Mouse (Mus musculus): ENCODE measurements around the gene Cyb561d2. TPM values are rescaled to one million over a fixed set of nuclear protein-coding genes. Genes with fewer than 3 reads are reported as not detected.
"Not testable (repeated sequence)": the region's sequence is repeated elsewhere in the genome, so short reads cannot be mapped to it uniquely, and the experiment has no call there.

Gene Cyb561d2
- polyA plus RNA-seq, 1 experiment from 2014 or later, result 39.2 TPM

DNA sequence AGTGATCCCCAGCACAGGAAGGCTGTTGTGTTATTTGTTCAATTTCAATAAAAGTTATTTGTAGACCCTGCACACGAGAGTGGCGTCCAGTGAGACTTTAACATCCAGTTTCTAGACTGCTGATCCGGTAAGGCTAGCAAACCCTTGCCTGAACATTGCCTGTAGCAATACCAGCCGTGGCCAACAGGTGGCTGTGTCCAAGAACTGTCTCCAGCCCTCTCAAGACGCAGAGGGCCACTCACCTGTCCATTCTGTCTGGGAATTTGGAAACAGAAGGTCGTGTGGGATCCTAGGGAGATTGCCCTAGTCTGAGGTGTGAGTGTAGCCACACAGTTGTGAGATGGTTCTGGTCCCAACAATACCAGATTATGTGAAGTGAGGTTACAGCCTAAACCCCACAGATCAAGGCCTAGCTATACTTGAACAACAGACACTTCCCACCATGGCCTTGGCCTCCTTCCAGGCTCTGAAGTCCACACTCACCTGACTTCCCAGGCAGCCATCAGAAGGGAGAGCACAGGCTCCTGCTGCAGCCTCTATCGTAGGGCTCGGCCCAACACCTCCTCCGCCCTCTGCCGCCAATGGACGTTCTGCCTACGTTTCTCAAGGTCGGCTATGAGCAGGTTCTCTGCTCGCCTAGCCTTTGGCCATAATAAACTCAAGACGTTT is 24.2 kb upstream of the Cyb561d2 start:
- Histone ChIP-seq H3K9ac (ENCODE audit: low read depth, low read length) (0 out of 2 replicates have a peak overlapping the region, but pooled peaks have one; percentile 34), H3K4me2 (ENCODE audit: low read depth, low read length) (peak overlapping the region; percentile 32), H3K36me3 (ENCODE audit: control insufficient read depth, insufficient read depth, low read length) (peaks cover 11% of the 10 kb centered on the region; the same call in 1 of the 2 replicates), H3K27me3 (replicated peaks; ENCODE audit: control insufficient read depth, insufficient read depth, low read length) (no peaks in the 10 kb centered on the region), H3K27ac (ENCODE audit: low read length) (peak overlapping the region; percentile 72), H3K4me1 (ENCODE audit: control insufficient read depth, insufficient read depth, low read length) (peaks cover 44% of the 10 kb centered on the region), H3K4me3 (ENCODE audit: low read length) (peak overlapping the region; percentile 13; the same call in 1 of the 2 replicates), H3K9me3 (ENCODE audit: control insufficient read depth, low read length) (no peaks in the 10 kb centered on the region)
- ATAC-seq, result no peak
- 50% methylated on average over 15 of the region's 15 CpGs for whole genome bisulfite sequencing

GRCm38 (mm10) chr9:107565556-107565955 is 23.6 kb upstream of the Cyb561d2 start:
- ATAC-seq; H3K9me3 ChIP-seq (ENCODE audit: control insufficient read depth, low read length); H3K4me2 ChIP-seq (ENCODE audit: low read depth, low read length); H3K27me3 ChIP-seq (replicated peaks; ENCODE audit: control insufficient read depth, insufficient read depth, low read length); H3K4me3 ChIP-seq (ENCODE audit: low read length): not testable (repeated sequence)
- Histone ChIP-seq H3K4me1 (ENCODE audit: control insufficient read depth, insufficient read depth, low read length) (peaks cover 38% of the 10 kb centered on the region), H3K36me3 (ENCODE audit: control insufficient read depth, insufficient read depth, low read length) (peaks cover 12% of the 10 kb centered on the region; the same call in 1 of the 2 replicates), H3K27ac (ENCODE audit: low read length) (peak overlapping the region; percentile 13; the same call in 1 of the 2 replicates), H3K9ac (ENCODE audit: low read depth, low read length) (peak overlapping the region; percentile 27; the same call in 1 of the 2 replicates)
- WGBS, result 54% methylated on average over 5 of the region's 5 CpGs

- Histone ChIP-seq H3K9me3 (ENCODE audit: control insufficient read depth, low read length) (no peaks in the 10 kb centered on the region), H3K27me3 (replicated peaks; ENCODE audit: control insufficient read depth, insufficient read depth, low read length) (no peaks in the 10 kb centered on the region), H3K9ac (ENCODE audit: low read depth, low read length) (peak within 1 kb of the TSS; percentile 87), H3K4me1 (ENCODE audit: control insufficient read depth, insufficient read depth, low read length) (peaks cover 30% of the 10 kb centered on the region), H3K36me3 (ENCODE audit: control insufficient read depth, insufficient read depth, low read length) (peaks cover 18% of the 10 kb centered on the region), H3K4me2 (ENCODE audit: low read depth, low read length) (peak within 1 kb of the TSS; percentile 74), H3K27ac (ENCODE audit: low read length) (peak within 1 kb of the TSS; percentile 59), H3K4me3 (ENCODE audit: low read length) (peak within 1 kb of the TSS; percentile 93)
- ATAC-seq, result peak; percentile 95
- WGBS, result 0% methylated on average over 46 of the region's 46 CpGs
Observed at GRCm38 (mm10) chr9:107563029-107563581, 21.1 kb upstream of the Cyb561d2 start, which contains the start of gene Tusc2. Gene Tusc2, plus strand, starts transcription at chr9:107563255.

DNA sequence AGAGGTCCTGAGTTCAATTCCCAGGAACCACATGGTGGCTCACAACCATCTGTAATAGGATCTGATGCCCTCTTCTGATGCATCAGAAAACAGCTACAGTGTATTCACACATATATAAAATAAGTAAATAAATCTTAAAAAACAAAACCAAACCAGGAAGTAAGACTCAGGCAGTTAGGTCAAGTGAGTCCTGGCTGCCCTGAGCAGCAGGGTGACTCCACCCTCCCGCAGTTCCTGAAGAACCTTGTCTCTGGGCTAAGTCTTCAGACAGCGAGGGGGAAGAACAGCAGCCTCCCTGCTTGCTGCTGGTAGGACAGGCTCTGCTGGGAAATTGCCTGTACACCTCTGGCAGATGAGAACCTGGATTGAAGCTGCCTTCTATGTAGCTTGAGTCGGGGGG is 14.4 kb upstream of the Cyb561d2 start:
- Histone ChIP-seq H3K9ac (ENCODE audit: low read depth, low read length) (peak overlapping the region; percentile 94), H3K36me3 (ENCODE audit: control insufficient read depth, insufficient read depth, low read length) (peaks cover 18% of the 10 kb centered on the region), H3K4me1 (ENCODE audit: control insufficient read depth, insufficient read depth, low read length) (peaks cover 36% of the 10 kb centered on the region), H3K4me3 (ENCODE audit: low read length) (peak overlapping the region; percentile 84), H3K27ac (ENCODE audit: low read length) (peak overlapping the region; percentile 98), H3K27me3 (replicated peaks; ENCODE audit: control insufficient read depth, insufficient read depth, low read length) (no peaks in the 10 kb centered on the region), H3K9me3 (ENCODE audit: control insufficient read depth, low read length) (no peaks in the 10 kb centered on the region), H3K4me2 (ENCODE audit: low read depth, low read length) (peak overlapping the region; percentile 96)
- no peak for ATAC-seq
- WGBS, result 65% methylated on average over 3 of the region's 3 CpGs

DNA sequence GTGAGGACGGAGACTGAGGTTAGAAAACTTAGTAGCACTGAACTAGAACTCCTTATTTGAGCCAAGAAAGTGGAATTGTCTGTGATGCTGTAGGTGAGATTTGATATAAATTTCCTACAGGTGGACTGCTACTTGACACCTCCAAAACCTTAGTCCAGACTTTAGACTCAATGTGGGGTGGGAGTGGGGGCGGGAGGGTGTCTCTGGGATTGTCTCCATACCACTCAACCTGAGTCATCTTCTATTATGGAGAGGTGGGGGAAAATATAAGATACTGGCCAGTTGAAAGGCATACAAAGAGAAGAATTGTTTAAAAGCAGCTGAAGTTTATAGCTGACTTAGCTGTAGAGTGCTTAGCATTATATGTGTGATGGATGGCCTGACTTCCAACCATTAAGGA is 13.7 kb upstream of the Cyb561d2 start:
- 33% methylated on average over 2 of the region's 2 CpGs for WGBS
- peaks cover 43% of the 10 kb centered on the region for H3K4me1 ChIP-seq (ENCODE audit: control insufficient read depth, insufficient read depth, low read length)
- no peaks in the 10 kb centered on the region for H3K9me3 ChIP-seq (ENCODE audit: control insufficient read depth, low read length)
- H3K27ac ChIP-seq (ENCODE audit: low read length), result peak overlapping the region; percentile 98
- ATAC-seq, result no peak
- peak overlapping the region; percentile 94 for H3K9ac ChIP-seq (ENCODE audit: low read depth, low read length)
- H3K27me3 ChIP-seq (replicated peaks; ENCODE audit: control insufficient read depth, insufficient read depth, low read length), result no peaks in the 10 kb centered on the region
- peaks cover 16% of the 10 kb centered on the region for H3K36me3 ChIP-seq (ENCODE audit: control insufficient read depth, insufficient read depth, low read length)
- H3K4me3 ChIP-seq (ENCODE audit: low read length), result peak overlapping the region; percentile 84
- peak overlapping the region; percentile 96 for H3K4me2 ChIP-seq (ENCODE audit: low read depth, low read length)

- Histone ChIP-seq H3K4me1 (ENCODE audit: control insufficient read depth, insufficient read depth, low read length) (peaks cover 47% of the 10 kb centered on the region), H3K9me3 (ENCODE audit: control insufficient read depth, low read length) (no peaks in the 10 kb centered on the region), H3K27me3 (replicated peaks; ENCODE audit: control insufficient read depth, insufficient read depth, low read length) (no peaks in the 10 kb centered on the region)
Observed at GRCm38 (mm10) chr9:107555031-107555457, 13.1 kb upstream of the Cyb561d2 start.

DNA sequence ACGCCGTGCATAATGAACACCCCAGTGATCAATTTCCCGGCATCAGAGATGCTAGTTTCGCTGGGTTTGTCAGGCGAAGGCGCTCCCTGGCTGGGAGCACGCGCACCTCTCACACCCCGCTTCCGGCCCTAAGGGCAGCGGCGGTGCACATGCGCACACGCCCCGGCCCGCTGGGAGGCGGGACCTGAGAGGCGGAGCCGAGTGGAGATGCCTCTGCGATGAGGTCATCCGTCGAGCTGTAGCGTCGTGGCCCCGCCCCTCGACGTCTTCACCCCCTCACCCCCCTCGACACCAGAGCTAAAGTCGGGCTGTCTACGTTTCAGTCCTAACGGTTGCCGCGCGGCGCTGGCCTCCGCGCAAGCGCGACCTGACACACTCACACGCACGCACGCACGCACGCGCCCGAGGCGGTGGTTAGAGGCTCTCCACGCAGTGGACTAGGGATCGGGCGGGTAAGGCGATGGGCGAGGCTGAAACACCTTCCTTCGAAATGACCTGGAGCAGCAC is 12.4 kb upstream of the Cyb561d2 start:
- H3K4me3 ChIP-seq (ENCODE audit: low read length), result peak overlapping the region; percentile 84
- H3K9me3 ChIP-seq (ENCODE audit: control insufficient read depth, low read length), result no peaks in the 10 kb centered on the region
- peaks cover 47% of the 10 kb centered on the region for H3K4me1 ChIP-seq (ENCODE audit: control insufficient read depth, insufficient read depth, low read length)
- peak overlapping the region; percentile 98 for H3K27ac ChIP-seq (ENCODE audit: low read length)
- peak overlapping the region; percentile 94 for H3K9ac ChIP-seq (ENCODE audit: low read depth, low read length)
- peaks cover 16% of the 10 kb centered on the region for H3K36me3 ChIP-seq (ENCODE audit: control insufficient read depth, insufficient read depth, low read length)
- peak overlapping the region; percentile 96 for H3K4me2 ChIP-seq (ENCODE audit: low read depth, low read length)
- peak; percentile 92 for ATAC-seq
- whole genome bisulfite sequencing, result under 1% methylated on average over 53 of the region's 53 CpGs
- no peaks in the 10 kb centered on the region for H3K27me3 ChIP-seq (replicated peaks; ENCODE audit: control insufficient read depth, insufficient read depth, low read length)

More at GRCm38 (mm10) chr9:107555031-107555457, 13.1 kb upstream of the Cyb561d2 start:
- peak overlapping the region; percentile 96 for H3K4me2 ChIP-seq (ENCODE audit: low read depth, low read length)
- WGBS, result 0% methylated on average over 23 of the region's 23 CpGs
- peak overlapping the region; percentile 98 for H3K27ac ChIP-seq (ENCODE audit: low read length)
- peak; percentile 11 for ATAC-seq
- H3K9ac ChIP-seq (ENCODE audit: low read depth, low read length), result peak overlapping the region; percentile 94
- peaks cover 16% of the 10 kb centered on the region for H3K36me3 ChIP-seq (ENCODE audit: control insufficient read depth, insufficient read depth, low read length)
- H3K4me3 ChIP-seq (ENCODE audit: low read length), result peak overlapping the region; percentile 84

- peak; percentile 50 for ATAC-seq
- Histone ChIP-seq H3K4me3 (ENCODE audit: low read length) (peak overlapping the region; percentile 84), H3K9ac (ENCODE audit: low read depth, low read length) (peak overlapping the region; percentile 94), H3K9me3 (ENCODE audit: control insufficient read depth, low read length) (no peaks in the 10 kb centered on the region), H3K36me3 (ENCODE audit: control insufficient read depth, insufficient read depth, low read length) (peaks cover 12% of the 10 kb centered on the region; the same call in 1 of the 2 replicates), H3K4me1 (ENCODE audit: control insufficient read depth, insufficient read depth, low read length) (peaks cover 47% of the 10 kb centered on the region), H3K27ac (ENCODE audit: low read length) (peak overlapping the region; percentile 88), H3K27me3 (replicated peaks; ENCODE audit: control insufficient read depth, insufficient read depth, low read length) (no peaks in the 10 kb centered on the region), H3K4me2 (ENCODE audit: low read depth, low read length) (peak overlapping the region; percentile 96)
- WGBS, result 4% methylated on average over 37 of the region's 37 CpGs
Observed at GRCm38 (mm10) chr9:107553541-107554318, 11.7 kb upstream of the Cyb561d2 start.

All from intestine, embryonic 16.5 days (tissue).